Mouse (Mus musculus) hematopoietic stem cell, adult 5-6 weeks (primary cell): Measurements from ENCODE around the gene Prss16. TPM values are rescaled to one million over a fixed set of nuclear protein-coding genes. Genes with fewer than 3 reads are reported as not detected.

Experiments used
- ATAC-seq, 2 experiments: fragments of 125-278 bp in 1 of 2; replicated peaks in 1 of 2; 2 replicates each; pipeline ENCODE4 v1.8.0; 2016 to 2017; ENCODE audit warnings: inconsistent platforms in 2 of 2, mild to moderate bottlenecking in 2 of 2, moderate number of reproducible peaks in 2 of 2, low read depth in 1 of 2, moderate TSS enrichment in 1 of 2; ENCODE audit not compliant: low FRiP score in 2 of 2, poor library complexity in 2 of 2, severe bottlenecking in 2 of 2, insufficient read depth in 1 of 2, low TSS enrichment in 1 of 2
- total RNA-seq: library from RNA; stranded (forward); fragments of 172-1452, 232-1000 nt; gene quantifications from 2 replicates; pipeline ENCODE4 v1.2.3, GENCODE M21; 2017

The Prss16 gene
- total RNA-seq, 1 experiment from 2014 or later, result 0.84 TPM

DNA sequence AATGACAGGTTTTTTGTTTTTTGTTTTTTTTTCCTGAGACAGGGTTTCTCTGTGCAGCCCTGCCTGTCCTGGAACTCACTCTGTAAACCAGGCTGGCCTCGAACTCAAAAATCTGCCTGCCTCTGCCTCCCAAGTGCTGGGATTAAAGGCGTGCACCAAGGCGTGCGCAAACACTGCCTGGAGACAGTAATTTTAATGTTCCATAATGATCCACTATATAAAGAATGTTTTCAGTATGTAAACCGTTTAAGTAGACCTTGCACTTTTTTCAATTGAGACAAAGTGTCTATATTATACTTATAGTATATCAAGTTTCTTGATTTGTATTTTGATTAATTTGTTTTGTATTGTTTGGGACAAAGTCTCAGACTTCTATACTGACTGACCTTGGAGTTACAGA, 29.8 kb upstream of the Prss16 start:
- no peak for ATAC-seq

DNA sequence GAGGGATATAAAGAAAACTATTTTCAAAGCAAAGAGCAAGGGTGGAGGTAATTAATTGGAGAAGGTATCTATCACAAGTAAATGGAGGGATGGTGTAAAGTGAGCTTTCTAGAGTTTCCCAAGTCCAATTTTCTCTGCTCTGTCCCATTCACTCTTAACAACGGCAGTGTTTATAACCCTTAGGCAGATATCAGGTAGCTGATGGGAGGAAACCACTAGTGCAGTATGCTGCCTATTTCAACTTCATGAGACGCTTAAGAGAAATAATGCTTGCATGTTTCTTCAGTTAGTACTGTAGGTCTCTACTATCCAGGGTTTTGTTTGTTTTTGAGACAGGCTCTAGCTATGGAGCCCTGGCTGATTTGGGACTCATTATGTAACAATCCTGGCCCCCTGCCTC, 27.9 kb upstream of the Prss16 start:
- no peak for ATAC-seq

DNA sequence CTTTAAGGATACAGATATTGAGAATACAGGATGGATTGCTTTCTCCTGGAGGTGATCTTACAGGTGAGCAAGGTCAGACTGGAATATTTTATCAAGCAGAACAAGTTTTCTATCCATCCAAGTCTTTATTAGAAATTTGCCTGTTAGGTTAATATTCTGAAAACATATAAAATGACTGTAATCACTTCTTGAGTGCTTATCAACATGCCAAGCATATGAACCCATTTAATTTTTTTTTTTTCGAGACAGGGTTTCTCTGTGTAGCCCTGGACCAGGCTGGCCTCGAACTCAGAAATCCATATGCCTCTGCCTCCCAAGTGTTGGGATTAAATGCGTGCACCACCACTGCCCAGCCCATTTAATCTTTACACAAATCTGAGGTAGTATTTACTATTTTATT, 27.4 kb upstream of the Prss16 start:
- no peak for ATAC-seq

DNA sequence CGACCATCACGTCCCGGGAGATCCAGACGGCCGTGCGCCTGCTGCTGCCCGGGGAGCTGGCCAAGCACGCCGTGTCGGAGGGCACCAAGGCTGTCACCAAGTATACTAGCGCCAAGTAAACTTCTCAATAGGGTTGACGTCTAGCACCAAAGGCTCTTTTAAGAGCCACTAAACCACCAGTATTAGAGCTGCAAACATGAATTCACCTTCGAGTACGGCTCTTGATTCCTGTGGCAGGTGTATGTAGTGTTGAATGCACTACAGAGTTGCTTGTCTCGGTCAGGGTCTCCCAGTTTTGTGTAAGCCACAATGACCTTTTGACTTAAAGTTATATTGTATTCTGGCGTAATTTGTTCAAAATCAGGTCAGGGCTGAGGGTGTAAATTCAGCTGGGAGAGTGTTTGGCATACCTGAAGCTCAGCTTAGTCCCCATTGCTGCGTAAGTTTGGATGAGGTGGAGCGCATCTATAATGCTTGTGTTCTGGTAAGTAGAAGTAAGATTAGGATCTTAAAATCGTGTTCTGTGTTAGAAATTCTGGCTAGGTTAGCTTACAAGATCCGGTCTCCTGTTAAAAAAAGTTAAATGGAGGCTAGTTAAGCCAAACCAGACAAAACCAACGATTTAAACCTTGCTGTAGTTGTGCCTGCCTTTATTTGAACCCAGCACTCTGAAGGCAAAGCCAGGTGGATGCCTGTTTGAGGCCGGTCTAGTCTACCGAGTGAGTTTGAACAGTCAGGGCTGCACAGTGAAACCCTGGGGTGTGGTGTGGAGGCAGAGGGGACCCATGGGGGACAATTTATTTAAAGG, 26.8 kb upstream of the Prss16 start:
- ATAC-seq, result peak in 1 of 2 experiments; percentile 10; a peak in 1 of 4 replicates

DNA sequence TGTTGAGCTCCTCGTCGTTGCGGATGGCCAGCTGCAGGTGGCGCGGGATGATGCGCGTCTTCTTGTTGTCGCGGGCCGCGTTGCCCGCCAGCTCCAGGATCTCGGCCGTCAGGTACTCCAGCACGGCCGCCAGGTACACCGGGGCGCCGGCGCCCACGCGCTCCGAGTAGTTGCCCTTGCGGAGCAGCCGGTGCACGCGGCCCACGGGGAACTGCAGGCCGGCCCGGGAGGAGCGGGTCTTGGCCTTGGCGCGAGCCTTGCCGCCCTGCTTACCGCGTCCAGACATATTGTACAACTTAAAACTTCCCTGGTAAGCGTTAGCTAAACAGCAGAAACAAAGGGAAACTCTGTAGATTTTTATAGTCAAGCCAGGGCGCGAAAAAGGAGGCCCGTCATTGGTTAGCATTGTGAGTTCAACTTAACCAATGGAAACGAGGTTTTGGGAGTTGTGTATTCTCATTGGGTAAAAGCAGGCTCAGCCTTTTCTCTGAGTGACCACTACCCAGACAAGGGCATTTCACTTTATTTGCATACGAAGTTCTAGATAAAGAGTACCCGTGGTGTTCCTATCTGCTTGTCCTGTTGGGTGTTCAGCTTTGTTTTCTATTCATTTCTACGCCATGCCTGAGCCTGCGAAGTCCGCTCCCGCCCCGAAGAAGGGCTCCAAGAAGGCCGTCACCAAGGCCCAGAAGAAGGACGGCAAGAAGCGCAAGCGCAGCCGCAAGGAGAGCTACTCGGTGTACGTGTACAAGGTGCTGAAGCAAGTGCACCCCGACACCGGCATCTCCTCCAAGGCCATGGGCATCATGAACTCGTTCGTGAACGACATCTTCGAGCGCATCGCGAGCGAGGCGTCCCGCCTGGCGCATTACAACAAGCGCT, 26.0 kb upstream of the Prss16 start, which contains the start of the genes Hist1h2ah and Hist1h2bk:
Gene Hist1h2ah, minus strand, starts transcription at position 302 of the 882 bp plus-strand sequence.
Gene Hist1h2bk, plus strand, starts transcription at position 604 of the 882 bp plus-strand sequence.
- peak; percentile 95 to 98 for ATAC-seq

DNA sequence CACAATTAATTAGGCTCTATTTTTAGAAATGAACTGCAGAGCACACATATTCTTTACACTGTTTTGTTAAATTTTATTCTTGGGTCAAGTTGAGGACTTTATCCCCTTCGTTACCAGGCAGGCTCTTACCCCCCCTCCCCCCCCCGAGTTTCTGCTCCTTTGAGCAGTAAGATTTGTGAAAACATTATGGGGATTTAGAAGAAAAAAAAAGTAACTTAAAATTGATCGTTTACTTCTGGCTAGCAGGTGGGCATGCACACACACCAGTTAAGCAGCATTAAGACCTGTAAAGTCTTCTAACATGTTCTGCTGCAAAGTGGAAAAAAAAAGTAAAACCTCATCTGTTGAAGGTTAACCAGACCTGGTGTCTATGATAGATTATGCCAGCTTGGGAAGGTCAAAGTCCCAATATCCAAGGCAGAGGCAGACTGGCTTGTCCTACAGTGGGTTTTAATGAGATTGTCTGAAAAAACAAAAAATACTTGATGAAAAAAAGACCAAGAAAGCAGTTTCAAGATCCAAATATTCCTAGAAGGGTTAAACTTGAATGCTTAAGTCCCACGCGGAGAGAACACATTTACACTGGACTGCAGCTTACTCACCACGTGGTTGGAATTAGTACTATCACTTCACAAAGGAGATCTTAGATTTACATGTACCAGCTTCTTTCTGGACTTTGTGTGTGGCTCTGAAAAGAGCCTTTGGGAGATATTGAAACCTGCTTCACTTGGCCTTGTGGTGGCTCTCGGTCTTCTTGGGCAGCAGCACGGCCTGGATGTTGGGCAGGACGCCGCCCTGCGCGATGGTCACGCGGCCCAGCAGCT, 25.1 kb upstream of the Prss16 start:
- no peak for ATAC-seq

DNA sequence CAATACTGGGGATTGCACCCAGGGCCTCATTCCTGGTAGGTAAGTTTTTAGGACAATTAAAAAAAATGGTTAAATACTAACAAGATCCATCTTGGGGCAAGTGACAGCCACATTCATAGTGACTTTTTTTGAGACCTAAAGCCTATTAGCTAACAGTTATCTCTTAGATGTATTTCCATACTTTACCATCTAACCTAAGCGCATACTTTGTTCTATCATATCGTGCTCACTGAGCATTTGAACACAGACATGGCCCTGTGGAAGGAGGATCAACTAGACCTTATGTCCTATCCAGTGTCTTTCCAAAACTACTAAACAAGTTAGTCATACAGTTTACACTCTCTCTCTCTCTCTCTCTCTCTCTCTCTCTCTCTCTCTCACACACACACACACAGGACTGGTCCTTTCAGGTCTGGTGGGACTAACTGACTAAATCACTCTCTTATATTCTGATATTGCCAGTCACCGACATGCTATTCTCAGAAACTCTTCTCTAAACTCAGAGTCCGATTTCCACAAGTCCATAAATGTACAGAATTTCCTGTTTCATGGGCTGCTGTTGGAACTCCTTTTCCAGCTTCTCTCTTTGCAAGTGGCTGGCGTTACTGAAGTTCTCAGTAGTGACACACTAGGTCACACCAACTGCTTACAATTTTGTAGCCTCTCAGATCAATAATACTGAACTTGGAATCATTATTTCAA, 24.4 kb upstream of the Prss16 start:
- ATAC-seq, result no peak

DNA sequence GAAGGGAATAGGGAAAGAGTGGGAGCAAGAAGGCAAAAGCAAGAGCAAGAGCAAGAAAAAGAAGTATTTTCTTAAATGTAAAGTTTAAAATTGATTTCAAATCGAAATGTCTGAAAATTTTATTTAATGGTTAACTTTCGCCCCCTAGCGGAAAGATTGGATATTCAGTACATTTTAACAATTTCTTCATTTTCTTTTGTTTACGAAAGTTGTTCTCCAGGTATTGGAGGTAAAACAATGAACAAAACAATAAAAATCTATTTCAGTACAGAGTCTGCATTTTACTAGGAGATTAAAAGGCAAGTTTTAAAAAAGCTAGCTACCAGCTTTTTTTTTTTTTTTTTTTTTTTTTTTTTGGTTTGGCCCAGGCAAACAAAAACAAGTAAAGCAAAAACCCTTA, 21.0 kb upstream of the Prss16 start:
- ATAC-seq, result no peak

DNA sequence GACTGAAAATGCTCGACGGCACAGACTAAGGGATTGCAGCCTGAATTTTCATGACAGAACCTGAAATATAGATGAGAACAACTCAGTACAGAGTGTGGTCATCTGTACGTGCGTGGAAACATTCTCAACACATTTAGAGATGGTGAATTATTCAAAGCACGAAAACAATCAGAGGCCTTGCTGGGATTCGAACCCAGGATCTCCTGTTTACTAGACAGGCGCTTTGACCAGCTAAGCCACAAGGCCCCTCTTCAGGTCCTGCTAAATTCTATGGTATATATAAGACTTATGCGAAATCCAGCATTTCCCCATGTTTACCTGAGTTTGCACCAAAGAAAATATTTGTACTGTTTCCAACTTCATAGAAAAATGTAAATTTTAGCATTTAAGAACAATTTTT, 20.4 kb upstream of the Prss16 start:
- ATAC-seq, result no peak

DNA sequence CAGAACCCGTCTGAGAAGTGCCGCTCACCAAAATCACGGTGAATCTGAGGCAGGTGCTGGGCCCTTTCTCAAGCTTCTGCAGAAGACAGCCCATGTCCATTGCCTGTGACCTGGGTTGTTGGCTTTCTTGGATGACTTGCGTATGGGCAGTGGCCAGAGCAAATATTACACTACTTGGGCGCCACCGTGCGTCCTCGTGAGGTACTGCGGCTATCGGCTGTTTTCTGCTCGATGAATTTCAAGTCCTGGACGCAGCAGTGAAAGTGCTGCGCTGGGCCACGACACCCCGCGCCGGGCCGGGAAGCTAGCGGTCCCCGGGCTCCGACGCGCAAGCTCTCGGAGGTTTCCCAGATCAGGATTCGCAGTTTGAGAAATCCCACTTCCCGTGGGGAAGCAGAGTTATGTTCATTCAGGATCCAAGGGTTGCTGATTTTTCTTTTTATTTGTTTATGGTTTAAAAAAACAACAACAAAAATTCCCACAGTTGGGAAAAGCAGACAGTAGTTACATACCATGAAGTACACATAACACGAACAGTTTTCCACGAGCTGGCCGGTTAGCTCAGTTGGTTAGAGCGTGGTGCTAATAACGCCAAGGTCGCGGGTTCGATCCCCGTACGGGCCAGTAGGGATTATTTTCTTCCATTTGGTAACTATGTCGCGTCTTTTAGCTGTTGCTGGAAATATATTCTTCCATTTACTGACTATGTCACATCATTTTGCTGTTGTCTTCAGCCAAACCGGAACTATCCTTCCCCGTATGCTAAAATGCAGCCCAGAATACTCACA, 19.3 kb upstream of the Prss16 start:
- peak; percentile 86 to 93 for ATAC-seq

DNA sequence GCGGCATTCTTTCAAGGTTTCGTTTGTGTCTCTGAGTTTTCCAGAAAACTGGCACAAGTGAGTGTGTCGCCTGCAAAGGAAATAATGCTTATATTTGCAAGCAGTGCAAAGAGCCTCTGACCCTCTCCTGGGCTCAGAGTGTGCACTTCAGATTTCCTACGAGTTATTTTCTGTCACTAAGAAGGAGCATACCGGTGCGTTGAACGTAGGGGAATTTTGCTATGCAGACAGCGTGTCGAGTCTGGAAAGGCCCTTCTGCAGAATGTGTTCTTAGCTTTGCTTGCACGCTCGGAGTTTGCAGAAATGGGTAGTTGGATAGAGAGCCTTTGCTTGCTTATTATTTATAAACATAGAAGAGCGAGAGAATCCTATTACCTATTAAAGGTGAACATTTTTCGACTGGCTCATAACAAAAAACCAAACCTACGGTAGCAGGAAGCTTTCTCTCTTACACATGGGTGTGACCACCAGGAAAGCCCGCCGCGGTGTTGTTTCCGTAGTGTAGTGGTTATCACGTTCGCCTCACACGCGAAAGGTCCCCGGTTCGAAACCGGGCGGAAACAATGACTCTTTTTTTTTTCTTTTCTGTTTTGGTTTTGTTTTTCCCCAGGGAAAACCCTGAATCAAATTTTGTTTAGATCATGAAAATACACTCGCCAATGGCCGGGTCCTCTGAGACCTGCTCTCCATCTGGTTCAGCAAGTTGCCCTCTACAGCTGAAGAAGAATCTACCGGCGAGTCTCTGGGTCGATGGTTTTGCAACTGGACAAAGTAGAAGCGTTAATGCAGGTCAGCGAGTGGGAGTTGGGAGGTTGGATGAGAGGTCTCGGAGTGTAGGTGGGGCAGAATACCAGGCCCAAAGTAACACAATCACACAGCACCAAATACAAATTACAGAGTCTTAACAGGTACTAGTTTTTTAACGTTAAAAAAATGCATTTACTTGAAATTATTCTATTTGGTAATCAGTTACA, 16.8 kb upstream of the Prss16 start:
- ATAC-seq, result no peak

DNA sequence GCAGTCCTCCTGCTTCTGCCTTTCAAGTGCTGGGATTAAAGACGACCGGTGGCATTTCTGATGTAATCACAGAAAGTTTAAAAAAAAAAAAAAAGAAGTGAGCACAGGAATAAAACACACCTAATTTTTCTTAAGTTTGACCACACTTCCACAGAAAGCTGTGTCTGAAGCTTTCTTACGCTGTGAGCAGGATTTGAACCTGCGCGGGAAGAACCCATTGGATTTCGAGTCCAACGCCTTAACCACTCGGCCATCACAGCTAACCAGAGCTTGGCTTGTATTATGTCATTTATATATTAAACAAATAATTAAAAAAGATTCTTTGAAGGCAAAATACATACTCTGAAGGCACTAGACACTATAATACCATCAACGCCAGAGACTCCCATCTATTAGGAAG, 12.7 kb upstream of the Prss16 start:
- ATAC-seq, result peak; percentile 25 to 65

DNA sequence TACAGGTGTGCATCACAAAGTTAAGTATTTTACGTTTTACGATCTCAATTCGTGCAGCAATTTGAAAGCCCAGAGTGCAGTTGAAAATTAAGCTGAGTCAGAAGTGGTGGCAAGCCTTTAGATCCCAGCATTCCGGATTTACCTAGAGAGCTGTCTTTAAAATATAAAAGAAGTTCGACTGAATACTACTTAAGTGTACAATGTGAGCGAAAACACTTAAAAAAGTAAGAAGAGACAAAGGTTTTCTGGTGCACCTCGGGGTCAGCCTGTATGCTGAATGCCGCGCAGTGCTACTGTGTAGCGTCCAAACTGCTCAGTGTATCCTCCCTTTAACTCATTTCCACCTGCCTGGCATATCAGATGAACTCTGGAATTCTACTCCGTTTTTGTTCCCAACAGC, 12.0 kb upstream of the Prss16 start:
- ATAC-seq, result no peak

DNA sequence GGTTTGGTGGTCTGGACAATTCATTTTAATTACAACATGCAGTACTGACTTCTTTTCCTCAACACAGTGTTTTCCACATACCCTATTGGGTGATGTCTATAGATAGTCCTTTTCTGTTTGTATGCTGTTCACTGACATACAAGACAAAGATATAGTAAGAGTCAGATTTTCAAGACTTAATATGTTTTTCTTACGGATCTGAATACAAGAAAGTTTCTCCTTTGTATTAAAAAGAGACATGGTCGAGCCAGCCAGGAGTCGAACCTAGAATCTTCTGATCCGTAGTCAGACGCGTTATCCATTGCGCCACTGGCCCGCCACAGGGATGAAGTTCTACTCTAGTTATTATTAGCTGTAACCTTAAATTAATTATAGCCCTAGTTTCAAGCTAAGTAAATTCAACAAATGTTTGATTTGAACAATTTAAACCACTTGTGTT, 11.4 kb upstream of the Prss16 start:
- peak; percentile 23 to 41; a peak in 1 of 4 replicates for ATAC-seq
